Mouse (Mus musculus): ENCODE measurements around the gene Clrn2. TPM values are rescaled to one million over a fixed set of nuclear protein-coding genes. Genes with fewer than 3 reads are reported as not detected.
"Not testable (repeated sequence)": the region's sequence is repeated elsewhere in the genome, so short reads cannot be mapped to it uniquely, and the experiment has no call there.

Gene Clrn2
- polyA plus RNA-seq (2014; fragmentation: Nextera tagmentation; extraction: Ambion mirVana) = not detected in 2 replicates

DNA sequence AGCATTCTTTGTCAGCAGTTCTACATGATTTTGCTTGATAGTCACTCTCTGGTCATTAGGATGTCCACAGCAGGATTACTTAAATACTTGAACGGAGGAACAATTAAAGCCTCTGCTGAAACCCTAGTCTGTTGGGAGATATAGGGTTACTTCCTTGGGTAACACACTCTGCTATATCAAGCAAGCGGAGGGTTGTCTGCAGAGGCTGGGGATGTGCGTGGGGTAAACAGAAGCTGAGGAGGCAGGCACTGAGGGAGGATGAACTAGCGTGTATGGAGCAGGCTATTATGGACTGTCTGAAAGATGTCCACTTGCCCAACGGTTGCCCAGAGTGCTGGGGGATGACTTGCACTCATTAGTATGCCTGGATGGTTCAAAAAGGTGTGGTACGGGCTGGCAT, at the start of gene Clrn2:
Clrn2 (plus strand) TSS at position 301 of the 400 bp plus-strand sequence.
- no peak within 1 kb of the TSS for H3K4me3 ChIP-seq (replicated peaks; ENCODE audit: low read depth, low read length)
- no peak within 1 kb of the TSS for H3K4me2 ChIP-seq (ENCODE audit: low read length)
- no peak for ATAC-seq (ENCODE audit: low FRiP score, low TSS enrichment)

DNA sequence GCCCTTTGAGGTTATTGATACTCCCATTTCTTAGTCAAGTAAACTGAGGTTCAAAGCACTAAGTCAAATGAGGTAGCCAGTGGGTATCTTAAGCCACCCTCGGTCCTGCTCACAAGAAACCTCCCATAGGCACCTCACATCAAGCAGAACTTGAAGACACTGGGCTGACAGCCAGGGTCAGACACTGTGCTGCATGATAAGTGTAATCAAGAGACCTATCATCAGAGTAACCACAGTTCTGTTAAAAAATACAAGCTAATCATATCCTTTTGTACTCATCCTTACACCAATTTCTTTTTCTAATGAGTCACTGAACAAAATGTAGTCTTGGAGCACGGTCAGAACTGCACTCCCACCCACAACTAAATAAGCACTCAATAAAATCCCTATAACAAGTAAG, 47.4 kb upstream of the Clrn2 start:
- Histone ChIP-seq H3K36me3 (ENCODE audit: control insufficient read depth, insufficient read depth, low read length) (no peaks in the 10 kb centered on the region), H3K4me3 (replicated peaks; ENCODE audit: low read depth, low read length) (no peak overlapping the region), H3K4me1 (ENCODE audit: control insufficient read depth, insufficient read depth, low read length) (no peaks in the 10 kb centered on the region), H3K27ac (replicated peaks; ENCODE audit: low read depth, low read length) (no peak overlapping the region), H3K4me2 (ENCODE audit: low read length) (no peak overlapping the region), H3K9me3 (ENCODE audit: control insufficient read depth, low read length) (no peaks in the 10 kb centered on the region), H3K9ac (replicated peaks; ENCODE audit: low read length) (no peak overlapping the region), H3K27me3 (ENCODE audit: control insufficient read depth, insufficient read depth, low read length) (no peaks in the 10 kb centered on the region)
- ATAC-seq (ENCODE audit: low FRiP score, low TSS enrichment) (no peak), DNase-seq (no peak)
- WGBS = 82% methylated on average over 2 of the region's 2 CpGs

More for the DNA sequence above, at the start of gene Clrn2:
- H3K9me3 ChIP-seq (ENCODE audit: control insufficient read depth, low read length) = no peaks in the 10 kb centered on the region
- WGBS = 78% methylated on average over 6 of the region's 6 CpGs
- DNase-seq = no peak
- no peak within 1 kb of the TSS for H3K9ac ChIP-seq (replicated peaks; ENCODE audit: low read length)
- H3K27me3 ChIP-seq (ENCODE audit: control insufficient read depth, insufficient read depth, low read length) = no peaks in the 10 kb centered on the region
- H3K4me1 ChIP-seq (ENCODE audit: control insufficient read depth, insufficient read depth, low read length) = peaks cover 10% of the 10 kb centered on the region
- no peak within 1 kb of the TSS for H3K27ac ChIP-seq (replicated peaks; ENCODE audit: low read depth, low read length)
- H3K36me3 ChIP-seq (ENCODE audit: control insufficient read depth, insufficient read depth, low read length) = no peaks in the 10 kb centered on the region

DNA sequence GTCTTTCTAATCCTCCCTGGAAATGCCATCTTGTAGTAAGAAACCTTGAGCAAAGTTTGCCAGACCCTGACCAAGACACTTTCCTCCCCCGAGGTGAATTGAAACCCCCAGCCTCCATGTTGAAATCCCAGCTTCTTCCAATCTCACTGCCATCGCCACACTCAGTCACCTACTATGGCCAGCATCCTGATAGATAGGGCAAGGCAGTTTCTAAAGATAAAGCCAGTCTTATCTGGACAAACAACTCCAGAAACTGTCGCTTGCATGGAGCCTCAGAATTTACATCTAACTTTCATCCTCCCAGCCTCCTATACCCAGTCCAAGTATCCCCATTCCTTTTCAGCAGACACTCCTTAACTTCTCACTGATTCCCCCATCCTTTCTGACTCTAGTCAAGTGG, 37.1 kb upstream of the Clrn2 start:
- H3K9ac ChIP-seq (replicated peaks; ENCODE audit: low read length) = no peak overlapping the region
- 94% methylated on average over 3 of the region's 3 CpGs for WGBS

DNA sequence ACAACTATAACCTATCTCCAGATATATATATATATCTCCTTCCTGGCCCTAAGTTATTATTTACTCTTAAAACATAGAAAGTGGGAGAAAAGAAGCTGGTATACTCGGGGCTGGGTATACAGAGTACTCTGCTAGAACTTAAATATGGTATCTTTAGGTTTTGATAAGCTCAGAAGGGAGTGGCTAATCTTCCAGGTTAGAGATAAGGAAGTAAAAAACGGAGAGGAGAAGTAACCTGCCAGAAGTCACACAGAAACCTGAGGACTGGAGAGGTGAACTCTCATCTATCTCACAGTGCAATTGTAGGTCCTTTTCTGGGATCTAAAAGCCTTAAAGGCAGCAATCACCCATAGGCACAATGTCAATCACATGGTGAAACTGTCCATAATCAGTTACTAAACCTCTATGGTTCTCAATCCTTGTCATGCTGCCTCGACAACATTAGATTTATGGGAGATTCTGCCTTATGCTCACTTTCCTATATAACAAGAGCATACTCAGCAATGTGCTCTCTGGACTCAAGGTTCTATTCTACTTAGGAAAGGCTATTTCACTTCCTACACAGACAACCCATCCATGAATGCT, 35.6 kb upstream of the Clrn2 start:
- H3K36me3 ChIP-seq (ENCODE audit: control insufficient read depth, insufficient read depth, low read length) = no peaks in the 10 kb centered on the region
- WGBS = 79% methylated on average over 3 of the region's 3 CpGs
- no peaks in the 10 kb centered on the region for H3K9me3 ChIP-seq (ENCODE audit: control insufficient read depth, low read length)
- no peak overlapping the region for H3K4me3 ChIP-seq (replicated peaks; ENCODE audit: low read depth, low read length)
- H3K4me2 ChIP-seq (ENCODE audit: low read length) = no peak overlapping the region
- ATAC-seq (ENCODE audit: low FRiP score, low TSS enrichment) (no peak), DNase-seq (no peak)
- H3K9ac ChIP-seq (replicated peaks; ENCODE audit: low read length) = no peak overlapping the region
- no peak overlapping the region for H3K27ac ChIP-seq (replicated peaks; ENCODE audit: low read depth, low read length)
- no peaks in the 10 kb centered on the region for H3K4me1 ChIP-seq (ENCODE audit: control insufficient read depth, insufficient read depth, low read length)
- H3K27me3 ChIP-seq (ENCODE audit: control insufficient read depth, insufficient read depth, low read length) = no peaks in the 10 kb centered on the region

More for the DNA sequence above, 37.1 kb upstream of the Clrn2 start:
- ATAC-seq (ENCODE audit: low FRiP score, low TSS enrichment) (no peak), DNase-seq (no peak)
- H3K4me3 ChIP-seq (replicated peaks; ENCODE audit: low read depth, low read length) = no peak overlapping the region
- H3K27me3 ChIP-seq (ENCODE audit: control insufficient read depth, insufficient read depth, low read length) = no peaks in the 10 kb centered on the region
- no peaks in the 10 kb centered on the region for H3K9me3 ChIP-seq (ENCODE audit: control insufficient read depth, low read length)
- H3K4me2 ChIP-seq (ENCODE audit: low read length) = no peak overlapping the region
- H3K4me1 ChIP-seq (ENCODE audit: control insufficient read depth, insufficient read depth, low read length) = no peaks in the 10 kb centered on the region
- no peaks in the 10 kb centered on the region for H3K36me3 ChIP-seq (ENCODE audit: control insufficient read depth, insufficient read depth, low read length)
- no peak overlapping the region for H3K27ac ChIP-seq (replicated peaks; ENCODE audit: low read depth, low read length)

DNA sequence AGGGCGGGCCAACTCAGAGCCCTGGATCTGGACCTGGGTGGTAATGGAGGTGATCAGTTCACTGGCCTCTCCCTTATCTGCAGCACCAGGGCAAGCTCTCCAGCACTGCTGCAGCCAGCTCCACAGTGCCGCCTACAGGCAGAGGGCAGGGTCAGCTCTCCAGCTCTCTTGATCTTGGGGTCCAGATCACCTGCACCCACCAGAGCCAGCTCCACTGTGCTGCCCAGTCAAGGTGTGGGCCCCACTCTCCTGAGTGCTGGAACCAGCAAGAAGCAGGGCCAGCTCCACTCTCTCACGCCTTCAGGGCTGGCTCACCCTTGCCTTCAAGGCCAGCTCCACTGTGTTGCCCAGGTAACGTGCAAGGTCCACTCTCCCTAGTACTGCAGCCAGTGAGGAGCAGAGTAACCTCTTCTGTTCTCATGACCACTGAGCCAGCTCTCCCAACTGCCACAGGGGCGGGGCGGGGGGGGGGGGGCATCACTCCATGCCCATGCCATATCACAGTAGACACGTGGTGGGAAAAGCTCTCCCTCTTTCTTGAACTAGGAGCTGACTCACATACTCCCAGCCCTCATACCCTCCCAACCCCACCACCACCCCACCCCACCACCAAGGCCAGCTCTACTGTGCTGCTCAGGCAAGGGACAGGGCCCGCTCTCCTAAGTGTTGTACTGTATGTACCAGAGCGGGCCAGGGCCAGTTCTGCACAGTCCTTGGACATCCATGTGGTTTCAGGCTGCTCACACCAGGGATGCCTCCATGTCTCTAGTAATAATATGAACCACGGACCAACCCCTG, 33.5 kb upstream of the Clrn2 start:
- ATAC-seq (ENCODE audit: low FRiP score, low TSS enrichment) = 0 out of 2 replicates have a peak, but pooled peaks have one; percentile 25
- WGBS = 75% methylated on average over 10 of the region's 10 CpGs

DNA sequence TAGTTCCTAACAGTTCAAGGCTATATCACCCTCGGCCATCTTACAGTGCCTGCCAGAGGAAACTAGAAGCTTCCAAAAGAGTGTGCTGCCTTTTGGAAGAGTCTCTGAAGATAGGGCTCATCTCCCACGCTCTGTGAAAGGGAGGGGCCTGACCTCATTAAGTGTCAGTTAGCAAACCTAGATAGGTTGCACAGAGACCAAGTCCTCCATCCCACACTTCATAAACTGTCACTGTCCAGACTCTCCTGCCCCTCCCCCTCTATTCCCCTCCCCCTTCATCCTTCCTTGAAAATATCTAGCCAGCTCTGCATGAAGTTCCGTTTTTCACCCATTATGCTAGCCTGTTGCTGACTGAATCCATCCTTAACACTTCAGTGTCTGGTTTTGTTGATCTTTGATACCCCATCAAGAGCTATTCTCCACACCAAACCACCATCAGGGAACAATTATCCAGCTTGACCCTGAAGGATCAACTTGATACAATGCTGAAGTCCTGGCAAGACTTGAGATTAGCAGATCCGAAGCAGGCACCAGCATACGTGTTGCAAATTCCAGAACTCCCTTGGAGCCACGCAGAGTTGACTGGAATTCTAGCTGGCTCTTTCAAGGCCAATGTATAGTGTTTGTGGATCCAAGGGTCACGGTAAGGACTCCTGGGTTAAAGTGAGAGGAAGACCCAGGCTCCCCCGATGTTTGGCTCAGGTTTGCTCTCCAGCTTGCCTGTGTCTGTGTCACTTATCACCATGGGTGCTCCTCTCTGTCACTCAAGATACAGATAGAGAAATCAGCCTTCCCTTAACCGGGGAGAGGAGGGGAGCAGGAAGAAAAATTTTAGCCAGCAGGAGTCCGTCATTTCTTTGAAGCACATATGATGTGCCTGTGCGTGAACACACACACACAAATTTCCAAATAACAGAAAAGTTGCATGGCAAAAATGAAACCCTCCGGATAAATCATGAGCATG, 31.4 kb upstream of the Clrn2 start:
- Histone ChIP-seq H3K9ac (replicated peaks; ENCODE audit: low read length) (no peak overlapping the region), H3K4me3 (replicated peaks; ENCODE audit: low read depth, low read length) (no peak overlapping the region), H3K36me3 (ENCODE audit: control insufficient read depth, insufficient read depth, low read length) (no peaks in the 10 kb centered on the region), H3K9me3 (ENCODE audit: control insufficient read depth, low read length) (no peaks in the 10 kb centered on the region), H3K27me3 (ENCODE audit: control insufficient read depth, insufficient read depth, low read length) (no peaks in the 10 kb centered on the region), H3K4me2 (ENCODE audit: low read length) (no peak overlapping the region), H3K4me1 (ENCODE audit: control insufficient read depth, insufficient read depth, low read length) (no peaks in the 10 kb centered on the region), H3K27ac (replicated peaks; ENCODE audit: low read depth, low read length) (no peak overlapping the region)
- WGBS = 82% methylated on average over 12 of the region's 12 CpGs
- DNase-seq (no peak), ATAC-seq (ENCODE audit: low FRiP score, low TSS enrichment) (no peak)

More for the DNA sequence above, 33.5 kb upstream of the Clrn2 start:
- H3K4me1 ChIP-seq (ENCODE audit: control insufficient read depth, insufficient read depth, low read length) = no peaks in the 10 kb centered on the region
- H3K27ac ChIP-seq (replicated peaks; ENCODE audit: low read depth, low read length) = no peak overlapping the region
- no peaks in the 10 kb centered on the region for H3K36me3 ChIP-seq (ENCODE audit: control insufficient read depth, insufficient read depth, low read length)
- H3K4me3 ChIP-seq (replicated peaks; ENCODE audit: low read depth, low read length) = no peak overlapping the region
- no peaks in the 10 kb centered on the region for H3K9me3 ChIP-seq (ENCODE audit: control insufficient read depth, low read length)
- DNase-seq = no peak
- no peak overlapping the region for H3K4me2 ChIP-seq (ENCODE audit: low read length)
- no peak overlapping the region for H3K9ac ChIP-seq (replicated peaks; ENCODE audit: low read length)
- no peaks in the 10 kb centered on the region for H3K27me3 ChIP-seq (ENCODE audit: control insufficient read depth, insufficient read depth, low read length)

DNA sequence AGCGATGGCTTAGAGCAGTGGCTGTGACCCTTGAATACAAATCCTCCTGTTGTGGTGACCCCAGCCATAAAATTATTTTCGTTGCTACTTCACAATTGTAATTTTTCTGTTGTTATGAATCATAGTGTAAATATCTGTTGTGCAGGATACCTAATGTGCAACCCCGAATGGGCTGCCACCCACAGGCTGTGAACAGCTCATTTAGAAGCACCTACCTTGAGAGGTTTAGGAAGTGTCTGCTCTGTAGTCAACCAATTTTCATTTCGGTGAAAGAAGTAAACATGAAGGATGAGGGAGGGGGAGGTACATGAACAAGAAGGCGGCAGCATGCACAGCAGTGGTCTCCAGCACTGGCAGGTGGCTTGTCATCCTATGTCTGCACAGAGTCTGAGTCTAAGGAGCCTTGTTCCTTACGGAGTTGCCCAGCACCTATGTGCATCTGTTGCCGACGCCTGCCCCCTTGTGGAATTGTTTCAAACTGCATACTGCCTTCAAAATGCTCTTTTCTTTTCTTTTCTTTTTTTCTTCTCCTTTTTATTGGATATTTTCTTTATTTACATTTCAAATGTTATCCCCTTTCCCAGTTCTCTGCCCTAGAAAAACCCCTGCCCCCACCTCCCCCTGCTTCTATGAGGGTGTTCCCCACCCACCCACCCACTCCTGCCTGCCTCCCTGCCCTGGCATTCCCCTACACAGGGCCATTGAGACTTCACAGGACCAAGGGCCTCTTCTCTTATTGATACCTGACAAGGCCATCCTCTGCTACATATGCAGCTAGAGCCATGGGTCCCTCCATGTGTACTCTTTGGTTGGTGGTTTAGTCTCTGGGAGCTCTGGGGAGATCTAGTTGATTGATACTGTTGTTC, 29.3 kb upstream of the Clrn2 start:
- H3K27me3 ChIP-seq (ENCODE audit: control insufficient read depth, insufficient read depth, low read length) = no peaks in the 10 kb centered on the region
- 46% methylated on average over 8 of the region's 8 CpGs for WGBS
- H3K4me3 ChIP-seq (replicated peaks; ENCODE audit: low read depth, low read length) = no peak overlapping the region
- no peaks in the 10 kb centered on the region for H3K36me3 ChIP-seq (ENCODE audit: control insufficient read depth, insufficient read depth, low read length)
- no peak overlapping the region for H3K4me2 ChIP-seq (ENCODE audit: low read length)
- H3K27ac ChIP-seq (replicated peaks; ENCODE audit: low read depth, low read length) = no peak overlapping the region
- H3K4me1 ChIP-seq (ENCODE audit: control insufficient read depth, insufficient read depth, low read length) = no peaks in the 10 kb centered on the region
- H3K9ac ChIP-seq (replicated peaks; ENCODE audit: low read length) = no peak overlapping the region
- H3K9me3 ChIP-seq (ENCODE audit: control insufficient read depth, low read length) = no peaks in the 10 kb centered on the region
- ATAC-seq (ENCODE audit: low FRiP score, low TSS enrichment) (peak; percentile 91), DNase-seq (peak; percentile 88)

DNA sequence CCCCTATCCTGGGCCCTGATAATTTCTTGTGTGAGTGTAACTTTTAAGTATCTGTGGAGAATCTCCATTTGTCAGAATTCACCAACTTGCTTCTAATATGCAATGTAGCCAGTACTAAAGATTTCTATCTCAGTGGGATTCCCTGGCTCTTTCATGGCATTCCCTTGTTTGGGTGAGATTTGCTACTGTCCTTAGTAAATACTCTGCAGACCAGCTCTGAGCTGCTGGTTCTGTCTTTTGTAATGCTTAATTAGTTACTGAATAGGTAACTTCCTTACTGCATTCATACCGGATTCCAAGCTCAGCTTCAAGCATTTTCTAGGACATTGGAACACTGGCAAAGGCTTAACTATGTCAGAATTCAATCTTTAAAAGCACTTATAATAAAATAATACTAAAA, 27.8 kb upstream of the Clrn2 start:
- H3K27ac ChIP-seq (replicated peaks; ENCODE audit: low read depth, low read length); H3K9me3 ChIP-seq (ENCODE audit: control insufficient read depth, low read length); H3K27me3 ChIP-seq (ENCODE audit: control insufficient read depth, insufficient read depth, low read length); H3K4me1 ChIP-seq (ENCODE audit: control insufficient read depth, insufficient read depth, low read length); H3K36me3 ChIP-seq (ENCODE audit: control insufficient read depth, insufficient read depth, low read length); ATAC-seq (ENCODE audit: low FRiP score, low TSS enrichment); H3K9ac ChIP-seq (replicated peaks; ENCODE audit: low read length); H3K4me2 ChIP-seq (ENCODE audit: low read length); DNase-seq; H3K4me3 ChIP-seq (replicated peaks; ENCODE audit: low read depth, low read length): not testable (repeated sequence)
- 44% methylated on average over 1 of the region's 1 CpGs for WGBS
